Mouse (Mus musculus) heart, adult 2 months (tissue): Measurements from ENCODE around the gene Zcchc7. TPM values are rescaled to one million over a fixed set of nuclear protein-coding genes. Genes with fewer than 3 reads are reported as not detected.

ENCODE experiments used
- DNase-seq, 2 experiments: peaks; one replicate each; pipeline ENCODE4 v3.0.0; 2021
- H3K27ac ChIP-seq: fragments of 200-600 bp; 2 replicates; pipeline ENCODE4 v1.8.1; 2022
- H3K27me3 ChIP-seq: fragments of 200-500 bp; 2 replicates; pipeline ENCODE4 v1.6.1; 2012; ENCODE audit warnings: mild to moderate bottlenecking, low read length, inconsistent platforms, mixed read lengths; ENCODE audit not compliant: control insufficient read depth, insufficient read depth
- H3K36me3 ChIP-seq: fragments of 200-500 bp; 2 replicates; pipeline ENCODE4 v1.6.1; 2012; ENCODE audit warnings: low read length, inconsistent platforms; ENCODE audit not compliant: control insufficient read depth, insufficient read depth
- H3K4me1 ChIP-seq: fragments of 200-500 bp; 2 replicates; pipeline ENCODE4 v1.6.1; 2011; ENCODE audit warnings: low read length; ENCODE audit not compliant: control insufficient read depth, insufficient read depth
- H3K4me3 ChIP-seq: fragments of 200-600 bp; 2 replicates; pipeline ENCODE4 v1.8.1; 2022
- H3K79me2 ChIP-seq: fragments of 200-500 bp; replicated peaks from 2 replicates; pipeline ENCODE4 v1.6.1; 2012; ENCODE audit warnings: mild to moderate bottlenecking, inconsistent platforms, low read length, moderate library complexity, mixed read lengths; ENCODE audit not compliant: control insufficient read depth, insufficient read depth
- H3K9ac ChIP-seq: fragments of 200-500 bp; 2 replicates; pipeline ENCODE4 v1.6.1; 2012; ENCODE audit warnings: low read depth, mild to moderate bottlenecking, control low read depth, inconsistent platforms, low read length, mixed read lengths
- CTCF ChIP-seq: fragments of 200-600 bp; IDR thresholded peaks from 2 replicates; pipeline ENCODE4 v1.8.1; 2022; ENCODE audit warnings: antibody characterized with exemption, mild to moderate bottlenecking, moderate library complexity
- EP300 ChIP-seq: fragments of 200-500 bp; IDR thresholded peaks from 2 replicates; pipeline ENCODE4 v1.6.1; 2011; ENCODE audit warnings: low read depth, low read length, control low read depth; ENCODE audit not compliant: insufficient read depth
- POLR2A ChIP-seq: fragments of 200-500 bp; IDR thresholded peaks from 2 replicates; pipeline ENCODE4 v1.6.1; 2011; ENCODE audit warnings: mild to moderate bottlenecking, low read depth, low read length, control low read depth; ENCODE audit not compliant: insufficient read depth
- WGBS: fragments of 180-500 bp; shearing (Covaris S2); methylation state at CpG from one replicate; pipeline ENCODE4 v1.1.7; 2018; 5-methylcytosine and 5-hydroxymethylcytosine counted together
- intact Hi-C: fragments of 180-260 bp; cut with DNase I; formaldehyde crosslinking; loops from one replicate; pipeline ENCODE4 v1.15.1; 2025
- polyA plus RNA-seq: library from polyadenylated mRNA; depleted of rRNA; stranded (reverse); fragments of >200 nt; gene quantifications from 2 replicates; pipeline ENCODE4 v1.2.3, GENCODE M21; 2012
- total RNA-seq, 2 experiments: library from RNA; stranded (reverse); gene quantifications; 2 replicates each; pipeline ENCODE4 v1.2.3; 2021

The Zcchc7 gene
- total and polyA plus RNA-seq, 3 experiments = 6.7 to 12.9 (median 12.4) TPM

GRCm38 (mm10) chr4:44973871-44974270 lies 218.2 kb downstream of the Zcchc7 start:
- 33% methylated on average over 14 of the region's 14 CpGs for WGBS
- Histone ChIP-seq H3K79me2 (no peaks in the 10 kb centered on the region), H3K4me3 (no peak overlapping the region), H3K4me1 (peaks cover 3% of the 10 kb centered on the region; the same call in 1 of the 2 replicates), H3K27me3 (no peaks in the 10 kb centered on the region), H3K9ac (no peak overlapping the region; the same call in 1 of the 2 replicates), H3K27ac (no peak overlapping the region), H3K36me3 (no peaks in the 10 kb centered on the region)
- no peak for DNase-seq
- intact Hi-C loops = loop anchor here (1.0 to 5.0 kb wide), 2 partner anchors 38 to 306 kb away; partner anchors contain the start of gene Zbtb5
- TF ChIP-seq POLR2A = no peak
- TF ChIP-seq CTCF = no peak
- TF ChIP-seq EP300 = no peak

- intact Hi-C loops = loop anchor here (5.0 kb wide), 1 partner anchor 38 kb away; the partner anchor contains the start of gene Zbtb5
Observed at GRCm38 (mm10) chr4:44974331-44974730, 218.7 kb downstream of the Zcchc7 start.

GRCm38 (mm10) chr4:44976026-44976615 lies 220.4 kb downstream of the Zcchc7 start:
- 56% methylated on average over 6 of the region's 6 CpGs for WGBS
- no peak overlapping the region for H3K9ac ChIP-seq
- no peak overlapping the region for H3K27ac ChIP-seq
- no peak for DNase-seq
- peaks cover 6% of the 10 kb centered on the region for H3K4me1 ChIP-seq
- no peaks in the 10 kb centered on the region for H3K79me2 ChIP-seq
- no peaks in the 10 kb centered on the region for H3K36me3 ChIP-seq
- TF ChIP-seq CTCF (no peak), POLR2A (no peak), EP300 (no peak)
- intact Hi-C loops = no loop called here
- H3K27me3 ChIP-seq = no peaks in the 10 kb centered on the region
- H3K4me3 ChIP-seq = no peak overlapping the region

More at GRCm38 (mm10) chr4:44974331-44974730, 218.7 kb downstream of the Zcchc7 start:
- no peaks in the 10 kb centered on the region for H3K27me3 ChIP-seq
- H3K79me2 ChIP-seq = no peaks in the 10 kb centered on the region
- H3K27ac ChIP-seq = no peak overlapping the region
- 70% methylated on average over 8 of the region's 8 CpGs for WGBS
- no peak for DNase-seq
- TF ChIP-seq POLR2A (no peak), EP300 (no peak), CTCF (no peak)
- H3K36me3 ChIP-seq = no peaks in the 10 kb centered on the region
- peaks cover 3% of the 10 kb centered on the region; the same call in 1 of the 2 replicates for H3K4me1 ChIP-seq
- H3K9ac ChIP-seq = no peak overlapping the region
- no peak overlapping the region for H3K4me3 ChIP-seq

- TF ChIP-seq EP300 (no peak), POLR2A (no peak), CTCF (no peak)
- WGBS = 89% methylated on average over 10 of the region's 10 CpGs
- Histone ChIP-seq H3K9ac (no peak overlapping the region), H3K36me3 (no peaks in the 10 kb centered on the region), H3K4me1 (peaks cover 9% of the 10 kb centered on the region), H3K79me2 (no peaks in the 10 kb centered on the region), H3K27ac (no peak overlapping the region), H3K4me3 (no peak overlapping the region), H3K27me3 (no peaks in the 10 kb centered on the region)
- DNase-seq = no peak
- intact Hi-C loops = no loop called here
Observed at GRCm38 (mm10) chr4:44976921-44977710, 221.4 kb downstream of the Zcchc7 start.

GRCm38 (mm10) chr4:44978175-44978574 lies 222.5 kb downstream of the Zcchc7 start:
- H3K4me3 ChIP-seq = no peak overlapping the region
- H3K9ac ChIP-seq = no peak overlapping the region
- TF ChIP-seq EP300 (no peak), CTCF (no peak), POLR2A (no peak)
- 78% methylated on average over 5 of the region's 5 CpGs for WGBS
- no peaks in the 10 kb centered on the region for H3K27me3 ChIP-seq
- H3K36me3 ChIP-seq = no peaks in the 10 kb centered on the region
- H3K27ac ChIP-seq = no peak overlapping the region
- H3K4me1 ChIP-seq = peaks cover 9% of the 10 kb centered on the region
- intact Hi-C loops = no loop called here
- H3K79me2 ChIP-seq = no peaks in the 10 kb centered on the region
- no peak for DNase-seq

DNA sequence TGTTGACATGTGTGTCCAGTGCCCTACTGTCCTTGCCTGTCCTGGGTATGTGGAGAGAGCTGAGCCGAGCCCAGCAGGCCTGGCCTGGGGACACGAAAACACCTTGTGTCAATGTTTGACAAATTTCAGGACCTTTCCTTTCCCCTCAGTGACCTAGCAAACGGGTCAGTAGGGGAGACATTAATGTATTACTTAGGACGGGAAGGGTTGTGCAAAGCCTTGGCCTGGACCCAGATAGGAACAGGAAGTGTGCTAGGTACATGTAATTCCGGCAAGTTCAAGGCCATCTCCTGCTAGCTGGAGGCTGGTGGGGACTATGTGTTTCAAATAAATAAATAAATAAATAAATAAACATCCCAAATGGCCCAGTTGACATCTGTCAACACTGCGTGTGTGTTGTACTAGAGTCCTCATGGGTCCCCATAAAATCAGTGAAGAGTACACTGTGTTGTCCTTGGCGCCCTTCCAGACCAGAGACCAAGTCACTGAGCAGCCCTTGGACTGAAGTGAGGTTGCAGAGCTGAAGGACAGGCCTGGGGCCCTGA lies 224.2 kb downstream of the Zcchc7 start:
- WGBS = 56% methylated on average over 7 of the region's 7 CpGs
- Histone ChIP-seq H3K27ac (no peak overlapping the region), H3K4me1 (peaks cover 7% of the 10 kb centered on the region), H3K36me3 (no peaks in the 10 kb centered on the region), H3K27me3 (no peaks in the 10 kb centered on the region), H3K4me3 (no peak overlapping the region), H3K9ac (no peak overlapping the region), H3K79me2 (no peaks in the 10 kb centered on the region)
- DNase-seq = no peak
- intact Hi-C loops = no loop called here
- TF ChIP-seq EP300 (no peak), CTCF (no peak), POLR2A (no peak)
